Mouse (Mus musculus) kidney, adult 2 months (tissue): ENCODE data around the gene Fkbp1b.

Experiments used
- CTCF ChIP-seq: fragments of 200-500 bp; conservative IDR thresholded peaks from 2 replicates; pipeline ENCODE4 v1.5.1; 2011; ENCODE audit warnings: low read depth, mild to moderate bottlenecking, control low read depth, low read length, moderate library complexity, mixed read lengths; ENCODE audit not compliant: insufficient read depth, insufficient read length
- POLR2A ChIP-seq: fragments of 200-500 bp; IDR thresholded peaks from one replicate; pipeline ENCODE4 v1.6.1; 2011; ENCODE audit warnings: low read depth, low read length, control low read depth

DNA sequence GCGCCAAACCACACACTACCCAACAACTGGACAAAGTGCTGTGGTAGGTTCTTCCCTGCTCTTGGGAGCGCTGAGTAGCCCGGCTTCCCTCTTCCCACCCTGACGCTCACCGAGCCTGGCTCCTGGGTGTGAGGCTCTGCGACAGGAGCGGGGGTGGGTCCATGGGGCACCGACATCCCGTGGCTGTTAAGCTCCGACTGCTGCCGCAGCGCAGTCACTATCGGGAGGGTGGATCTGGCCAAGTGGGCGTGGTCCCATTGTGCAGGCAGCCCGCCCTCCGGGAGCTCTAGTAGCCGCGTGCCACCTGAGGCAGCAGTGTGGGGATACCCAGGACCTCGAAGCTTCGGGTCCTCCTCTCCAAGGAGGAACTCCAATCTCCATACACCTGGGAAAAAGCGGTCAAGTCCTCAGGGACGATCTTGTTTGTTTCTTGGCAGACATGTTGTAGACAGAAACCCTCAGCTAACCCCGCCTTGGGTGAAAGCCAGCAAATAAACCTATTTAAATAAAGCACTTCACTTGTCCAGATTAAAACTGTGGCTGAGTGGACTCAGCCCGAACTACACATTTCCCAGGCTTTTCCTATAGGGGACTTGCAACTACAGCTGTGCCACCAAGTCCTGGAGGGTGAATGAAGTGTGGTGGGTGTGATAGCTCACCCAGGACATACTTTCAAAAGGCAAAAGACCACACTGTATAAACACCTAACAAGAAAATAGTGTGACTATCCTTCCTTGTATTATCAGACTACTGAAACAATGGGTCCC, 33.0 kb upstream of the Fkbp1b start, which contains the start of gene Mfsd2b:
- no peak for TF ChIP-seq CTCF
- TF ChIP-seq POLR2A, result no peak
